Mouse (Mus musculus) forebrain, embryonic 12.5 days (tissue): Measurements from ENCODE around the gene Pip5k1c. TPM values are rescaled to one million over a fixed set of nuclear protein-coding genes. Genes with fewer than 3 reads are reported as not detected.

Source experiments
- ATAC-seq: fragments of 200-750 bp; cut with Nextera tagmentation; 2 replicates; pipeline ENCODE4 v1.8.0; 2017; ENCODE audit warnings: moderate TSS enrichment; ENCODE audit not compliant: low FRiP score
- H3K27ac ChIP-seq: fragments of 300-500 bp; sonication (generic); 2 replicates; pipeline ENCODE4 v1.5.1; 2016; ENCODE audit warnings: mild to moderate bottlenecking
- H3K27me3 ChIP-seq: fragments of 300-500 bp; sonication (generic); 2 replicates; pipeline ENCODE4 v1.6.1; 2016; ENCODE audit warnings: mild to moderate bottlenecking
- H3K36me3 ChIP-seq: fragments of 300-500 bp; sonication (generic); replicated peaks from 2 replicates; pipeline ENCODE4 v1.6.1; 2016; ENCODE audit warnings: mild to moderate bottlenecking
- H3K4me1 ChIP-seq: fragments of 300-500 bp; sonication (generic); 2 replicates; pipeline ENCODE4 v1.6.1; 2016
- H3K4me2 ChIP-seq: fragments of 300-500 bp; sonication (generic); 2 replicates; pipeline ENCODE4 v1.6.1; 2016; ENCODE audit warnings: mild to moderate bottlenecking, moderate library complexity
- H3K4me3 ChIP-seq: fragments of 300-500 bp; sonication (generic); replicated peaks from 2 replicates; pipeline ENCODE4 v1.5.1; 2016; ENCODE audit warnings: mild to moderate bottlenecking
- H3K9ac ChIP-seq: fragments of 300-500 bp; sonication (generic); 2 replicates; pipeline ENCODE4 v1.6.1; 2016; ENCODE audit warnings: mild to moderate bottlenecking
- H3K9me3 ChIP-seq: fragments of 300-500 bp; sonication (generic); 2 replicates; pipeline ENCODE4 v1.6.1; 2016
- WGBS: fragments of 180-500 bp; shearing (Covaris S2); methylation state at CpG from one replicate; pipeline ENCODE4 v1.1.7; 2016; 5-methylcytosine and 5-hydroxymethylcytosine counted together
- polyA plus RNA-seq: library from polyadenylated mRNA; unstranded; fragments of >200 nt; fragmentation: Nextera tagmentation; extraction: Ambion mirVana; gene quantifications from 2 replicates; pipeline ENCODE4 v1.2.1, GENCODE M21; 2016

The Pip5k1c gene
- polyA plus RNA-seq, 1 experiment from 2014 or later, result 84.1 TPM

- Histone ChIP-seq H3K27ac (no peak overlapping the region; the same call in 1 of the 2 replicates), H3K27me3 (peaks cover 44% of the 10 kb centered on the region), H3K4me2 (peak overlapping the region; percentile 98; the same call in 1 of the 2 replicates), H3K9ac (0 out of 2 replicates have a peak overlapping the region, but pooled peaks have one; percentile 78), H3K9me3 (no peaks in the 10 kb centered on the region), H3K4me3 (no peak overlapping the region; the same call in 1 of the 2 replicates), H3K4me1 (peaks cover 48% of the 10 kb centered on the region), H3K36me3 (no peaks in the 10 kb centered on the region)
- 67% methylated on average over 1 of the region's 1 CpGs for WGBS
- no peak for ATAC-seq
These were observed 66.1 kb downstream of the Pip5k1c start for GRCm38 (mm10) chr10:81358841-81359240.

- ATAC-seq, result no peak
- Histone ChIP-seq H3K9ac (no peak overlapping the region), H3K36me3 (no peaks in the 10 kb centered on the region), H3K27ac (no peak overlapping the region), H3K4me1 (peaks cover 67% of the 10 kb centered on the region), H3K27me3 (peaks cover 54% of the 10 kb centered on the region), H3K4me3 (no peak overlapping the region), H3K9me3 (no peaks in the 10 kb centered on the region), H3K4me2 (no peak overlapping the region)
- 72% methylated on average over 8 of the region's 8 CpGs for WGBS
These were observed 68.0 kb downstream of the Pip5k1c start for GRCm38 (mm10) chr10:81360721-81361120.

GRCm38 (mm10) chr10:81362336-81362949 is 69.7 kb downstream of the Pip5k1c start:
- Histone ChIP-seq H3K4me1 (peaks cover 80% of the 10 kb centered on the region), H3K9ac (no peak overlapping the region), H3K4me2 (no peak overlapping the region), H3K27ac (no peak overlapping the region), H3K4me3 (no peak overlapping the region), H3K9me3 (no peaks in the 10 kb centered on the region), H3K36me3 (peaks cover 14% of the 10 kb centered on the region), H3K27me3 (peaks cover 45% of the 10 kb centered on the region)
- 73% methylated on average over 12 of the region's 12 CpGs for WGBS
- ATAC-seq, result no peak

DNA sequence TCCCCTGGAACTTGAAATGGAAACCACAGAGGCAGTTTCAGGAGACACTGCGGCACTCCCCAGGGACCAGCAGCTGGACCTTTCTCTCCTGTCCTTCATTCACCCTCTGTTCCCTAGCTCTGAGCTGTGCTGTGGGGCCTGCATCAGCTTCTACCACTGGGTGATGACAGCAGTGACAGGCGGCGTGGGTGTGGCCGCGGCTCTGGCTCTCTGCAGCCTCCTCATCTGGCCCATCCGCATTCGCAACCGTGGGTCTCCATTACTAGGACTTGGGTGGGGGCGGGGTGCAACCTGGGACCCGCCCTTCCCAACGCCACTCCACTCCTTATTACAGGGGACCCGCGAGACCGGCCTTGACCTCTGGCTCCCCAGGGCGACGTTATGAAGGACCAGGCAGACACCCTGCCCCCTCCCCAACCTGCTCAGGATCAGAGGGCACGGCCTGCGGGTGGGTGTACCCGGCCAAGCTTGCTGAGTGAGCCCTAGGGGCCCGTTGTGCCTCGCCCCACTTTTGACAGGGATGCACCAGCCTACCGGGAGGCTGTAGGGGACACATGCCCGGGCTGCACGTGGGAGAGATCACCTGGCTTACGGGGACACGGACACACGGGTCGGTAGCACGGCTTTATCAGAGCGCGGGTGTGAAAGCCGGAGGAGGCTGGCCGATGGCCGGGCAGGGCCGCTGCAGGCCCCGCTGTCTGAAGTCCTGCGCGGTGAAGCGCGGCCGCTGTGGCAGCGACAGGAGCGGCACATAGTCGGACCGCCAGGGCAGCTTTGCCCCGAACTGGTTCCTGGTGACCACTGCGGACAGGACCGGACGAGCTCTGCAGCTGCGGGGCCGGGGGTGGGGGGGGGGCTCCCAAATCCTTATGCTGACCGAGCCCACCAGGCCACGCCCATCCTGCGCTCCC is 70.9 kb downstream of the Pip5k1c start:
- no peak overlapping the region for H3K27ac ChIP-seq
- peak overlapping the region; percentile 64 for H3K4me2 ChIP-seq
- H3K4me3 ChIP-seq, result peak overlapping the region; percentile 35
- H3K4me1 ChIP-seq, result peaks cover 69% of the 10 kb centered on the region
- H3K36me3 ChIP-seq, result peaks cover 26% of the 10 kb centered on the region
- H3K9me3 ChIP-seq, result no peaks in the 10 kb centered on the region
- H3K27me3 ChIP-seq, result peaks cover 40% of the 10 kb centered on the region
- 10% methylated on average over 54 of the region's 54 CpGs for WGBS
- H3K9ac ChIP-seq, result peak overlapping the region; percentile 44
- peak; percentile 13; the same call in 1 of the 2 replicates for ATAC-seq

DNA sequence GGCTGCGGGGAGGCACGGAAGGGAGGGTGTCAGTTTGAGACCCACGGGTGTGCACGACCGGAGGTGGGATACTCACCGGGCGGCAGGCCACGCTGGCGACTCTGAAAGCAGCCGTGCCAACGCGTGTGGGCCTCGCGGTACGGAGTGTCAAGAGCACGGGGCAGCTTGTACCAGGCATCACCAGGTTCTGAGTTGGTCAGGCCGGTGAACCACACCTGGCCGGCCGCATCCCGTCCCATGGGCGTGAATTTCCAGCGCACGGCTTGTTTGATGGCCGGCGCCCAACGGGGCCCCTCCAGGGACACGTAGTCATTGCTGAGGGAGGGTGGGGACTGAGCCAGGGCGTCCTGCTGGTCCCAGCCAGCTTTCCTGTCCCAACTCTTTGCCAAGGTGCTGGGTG is 71.9 kb downstream of the Pip5k1c start:
- WGBS, result 12% methylated on average over 28 of the region's 28 CpGs
- H3K27me3 ChIP-seq, result peaks cover 34% of the 10 kb centered on the region
- peaks cover 59% of the 10 kb centered on the region for H3K4me1 ChIP-seq
- peak overlapping the region; percentile 35 for H3K4me3 ChIP-seq
- peaks cover 36% of the 10 kb centered on the region for H3K36me3 ChIP-seq
- ATAC-seq, result 0 out of 2 replicates have a peak, but pooled peaks have one; percentile 7
- peak overlapping the region; percentile 44 for H3K9ac ChIP-seq
- H3K27ac ChIP-seq, result no peak overlapping the region
- H3K9me3 ChIP-seq, result no peaks in the 10 kb centered on the region
- H3K4me2 ChIP-seq, result peak overlapping the region; percentile 64

DNA sequence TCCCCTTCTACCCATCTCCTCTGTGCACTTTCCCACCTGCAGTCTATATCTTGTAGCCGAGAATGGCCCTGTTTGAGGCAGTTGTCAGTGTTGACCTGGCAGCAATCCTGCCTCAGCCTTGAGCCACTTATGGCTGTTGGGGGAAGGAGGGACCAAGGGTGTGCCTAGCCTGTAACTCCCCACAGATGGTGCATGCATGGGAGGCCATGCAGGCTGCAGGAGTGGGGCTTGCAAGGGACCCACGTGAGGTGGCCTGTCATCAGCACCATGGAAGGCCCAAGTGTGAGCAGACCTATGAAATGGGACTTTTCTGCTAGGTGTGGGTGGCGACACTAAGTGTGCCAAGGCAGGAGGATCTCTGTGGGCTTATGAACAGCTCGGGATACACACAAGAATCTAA is 72.3 kb downstream of the Pip5k1c start:
- no peak overlapping the region for H3K4me3 ChIP-seq
- no peaks in the 10 kb centered on the region for H3K9me3 ChIP-seq
- peak; percentile 19; the same call in 1 of the 2 replicates for ATAC-seq
- no peak overlapping the region for H3K27ac ChIP-seq
- 0 out of 2 replicates have a peak overlapping the region, but pooled peaks have one; percentile 64 for H3K4me2 ChIP-seq
- H3K27me3 ChIP-seq, result peaks cover 33% of the 10 kb centered on the region
- H3K36me3 ChIP-seq, result peaks cover 40% of the 10 kb centered on the region
- WGBS, result 24% methylated on average over 4 of the region's 4 CpGs
- no peak overlapping the region for H3K9ac ChIP-seq
- peaks cover 56% of the 10 kb centered on the region for H3K4me1 ChIP-seq

- 18% methylated on average over 12 of the region's 12 CpGs for WGBS
- Histone ChIP-seq H3K9ac (peak within 1 kb of the TSS; percentile 44), H3K27ac (no peak within 1 kb of the TSS; the same call in 1 of the 2 replicates)
These were observed 73.1 kb downstream of the Pip5k1c start, which contains the start of gene 4930404N11Rik for GRCm38 (mm10) chr10:81365672-81366476. Gene 4930404N11Rik (minus strand): TSS chr10:81365816.

GRCm38 (mm10) chr10:81366477-81367206 is 73.9 kb downstream of the Pip5k1c start:
- 84% methylated on average over 6 of the region's 6 CpGs for WGBS
- peaks cover 56% of the 10 kb centered on the region for H3K36me3 ChIP-seq
- no peak overlapping the region for H3K4me3 ChIP-seq
- no peak for ATAC-seq
- no peak overlapping the region for H3K27ac ChIP-seq
- H3K4me1 ChIP-seq, result peaks cover 48% of the 10 kb centered on the region
- H3K9ac ChIP-seq, result no peak overlapping the region
- H3K4me2 ChIP-seq, result no peak overlapping the region
- H3K27me3 ChIP-seq, result peaks cover 33% of the 10 kb centered on the region
- no peaks in the 10 kb centered on the region for H3K9me3 ChIP-seq

More at GRCm38 (mm10) chr10:81365672-81366476, 73.1 kb downstream of the Pip5k1c start, which contains the start of gene 4930404N11Rik:
- Histone ChIP-seq H3K27me3 (peaks cover 33% of the 10 kb centered on the region), H3K9me3 (no peaks in the 10 kb centered on the region), H3K36me3 (peaks cover 48% of the 10 kb centered on the region), H3K4me2 (peak within 1 kb of the TSS; percentile 64), H3K4me1 (peaks cover 51% of the 10 kb centered on the region), H3K4me3 (peak within 1 kb of the TSS; percentile 35)
- no peak for ATAC-seq

GRCm38 (mm10) chr10:81367207-81367495 is 74.4 kb downstream of the Pip5k1c start:
- H3K4me1 ChIP-seq, result peaks cover 48% of the 10 kb centered on the region
- ATAC-seq, result no peak
- no peak overlapping the region for H3K9ac ChIP-seq
- peaks cover 33% of the 10 kb centered on the region for H3K27me3 ChIP-seq
- peaks cover 61% of the 10 kb centered on the region for H3K36me3 ChIP-seq
- H3K4me2 ChIP-seq, result no peak overlapping the region
- no peak overlapping the region; the same call in 1 of the 2 replicates for H3K4me3 ChIP-seq
- WGBS, result 84% methylated on average over 6 of the region's 6 CpGs
- H3K9me3 ChIP-seq, result no peaks in the 10 kb centered on the region
- H3K27ac ChIP-seq, result 0 out of 2 replicates have a peak overlapping the region, but pooled peaks have one; percentile 13
